Mouse (Mus musculus): ENCODE results near the gene Pcnx. TPM values are rescaled to one million over a fixed set of nuclear protein-coding genes. Genes with fewer than 3 reads are reported as not detected.

The Pcnx gene
- polyA plus RNA-seq, 2 experiments: 0.71 to 2.4 TPM

GRCm38 (mm10) chr12:81817126-81817505, 42.7 kb upstream of the Pcnx start:
- 35% methylated on average over 6 of the region's 6 CpGs for WGBS (ENCODE audit: insufficient replicate concordance)
- ATAC-seq (ENCODE audit: insufficient read depth) (no peak), DNase-seq (ENCODE audit: low read depth in 3 of 3, low spot score in 3 of 3) (no peak)
- no peak overlapping the region for H3K4me2 ChIP-seq (ENCODE audit: low read depth)
- peaks cover 0 to 3% of the 10 kb centered on the region in 2 experiments; a peak in 1 of 4 replicates for H3K4me1 ChIP-seq (replicated peaks; ENCODE audit: control insufficient read depth in 2 of 2, insufficient read depth in 2 of 2, low read length in 1 of 2)
- H3K4me3 ChIP-seq (ENCODE audit: insufficient read depth in 1 of 2, low read depth in 2 of 2, low read length in 2 of 2): no peak overlapping the region
- H3K36me3 ChIP-seq (replicated peaks; ENCODE audit: control insufficient read depth, insufficient read depth, low read depth): no peaks in the 10 kb centered on the region
- H3K9me3 ChIP-seq (ENCODE audit: control insufficient read depth, low read length): no peaks in the 10 kb centered on the region
- H3K9ac ChIP-seq (replicated peaks): no peak overlapping the region
- H3K27ac ChIP-seq: no peak overlapping the region
- no peak for TF ChIP-seq EP300 (IDR thresholded peaks at IDR 0.05; ENCODE audit: low read depth)
- no peak for TF ChIP-seq CTCF (IDR thresholded peaks at IDR 0.05; ENCODE audit: low read depth)
- H3K27me3 ChIP-seq (ENCODE audit: control insufficient read depth, insufficient read depth, low read length): no peaks in the 10 kb centered on the region

- DNase-seq (ENCODE audit: low read depth in 3 of 3, low spot score in 3 of 3) (no peak), ATAC-seq (ENCODE audit: insufficient read depth) (no peak)
- Histone ChIP-seq H3K27ac (no peak overlapping the region), H3K4me1 (replicated peaks; ENCODE audit: control insufficient read depth in 2 of 2, insufficient read depth in 2 of 2, low read length in 1 of 2) (peaks cover 0 to 3% of the 10 kb centered on the region in 2 experiments; a peak in 1 of 4 replicates), H3K9ac (replicated peaks) (no peak overlapping the region), H3K36me3 (replicated peaks; ENCODE audit: control insufficient read depth, insufficient read depth, low read depth) (no peaks in the 10 kb centered on the region), H3K4me2 (ENCODE audit: low read depth) (no peak overlapping the region), H3K4me3 (ENCODE audit: insufficient read depth in 1 of 2, low read depth in 2 of 2, low read length in 2 of 2) (no peak overlapping the region), H3K27me3 (ENCODE audit: control insufficient read depth, insufficient read depth, low read length) (no peaks in the 10 kb centered on the region), H3K9me3 (ENCODE audit: control insufficient read depth, low read length) (no peaks in the 10 kb centered on the region)
- 54% methylated on average over 4 of the region's 4 CpGs for WGBS (ENCODE audit: insufficient replicate concordance)
- TF ChIP-seq EP300 (IDR thresholded peaks at IDR 0.05; ENCODE audit: low read depth): no peak
- no peak for TF ChIP-seq CTCF (IDR thresholded peaks at IDR 0.05; ENCODE audit: low read depth)
Measured at GRCm38 (mm10) chr12:81820700-81821099, 39.1 kb upstream of the Pcnx start.

GRCm38 (mm10) chr12:81822176-81822575, 37.6 kb upstream of the Pcnx start:
- no peak overlapping the region for H3K4me3 ChIP-seq (ENCODE audit: insufficient read depth in 1 of 2, low read depth in 2 of 2, low read length in 2 of 2)
- DNase-seq (ENCODE audit: low read depth in 3 of 3, low spot score in 3 of 3) (no peak), ATAC-seq (ENCODE audit: insufficient read depth) (no peak)
- no peaks in the 10 kb centered on the region for H3K9me3 ChIP-seq (ENCODE audit: control insufficient read depth, low read length)
- 62% methylated on average over 4 of the region's 4 CpGs for WGBS (ENCODE audit: insufficient replicate concordance)
- TF ChIP-seq EP300 (IDR thresholded peaks at IDR 0.05; ENCODE audit: low read depth) (no peak), CTCF (IDR thresholded peaks at IDR 0.05; ENCODE audit: low read depth) (no peak)
- H3K36me3 ChIP-seq (replicated peaks; ENCODE audit: control insufficient read depth, insufficient read depth, low read depth): no peaks in the 10 kb centered on the region
- no peaks in the 10 kb centered on the region for H3K27me3 ChIP-seq (ENCODE audit: control insufficient read depth, insufficient read depth, low read length)
- H3K9ac ChIP-seq (replicated peaks): no peak overlapping the region
- no peak overlapping the region for H3K27ac ChIP-seq
- H3K4me1 ChIP-seq (replicated peaks; ENCODE audit: control insufficient read depth in 2 of 2, insufficient read depth in 2 of 2, low read length in 1 of 2): no peaks in the 10 kb centered on the region
- H3K4me2 ChIP-seq (ENCODE audit: low read depth): no peak overlapping the region

GRCm38 (mm10) chr12:81822778-81823480, 36.9 kb upstream of the Pcnx start:
- no peak overlapping the region for H3K9ac ChIP-seq (replicated peaks)
- H3K27ac ChIP-seq: no peak overlapping the region
- H3K4me2 ChIP-seq (ENCODE audit: low read depth): no peak overlapping the region
- no peak for ATAC-seq (ENCODE audit: insufficient read depth)
- H3K27me3 ChIP-seq (ENCODE audit: control insufficient read depth, insufficient read depth, low read length): no peaks in the 10 kb centered on the region
- no peaks in the 10 kb centered on the region for H3K36me3 ChIP-seq (replicated peaks; ENCODE audit: control insufficient read depth, insufficient read depth, low read depth)
- no peaks in the 10 kb centered on the region for H3K9me3 ChIP-seq (ENCODE audit: control insufficient read depth, low read length)
- no peaks in the 10 kb centered on the region for H3K4me1 ChIP-seq (replicated peaks; ENCODE audit: control insufficient read depth in 2 of 2, insufficient read depth in 2 of 2, low read length in 1 of 2)
- H3K4me3 ChIP-seq (ENCODE audit: insufficient read depth in 1 of 2, low read depth in 2 of 2, low read length in 2 of 2): no peak overlapping the region
- 48% methylated on average over 4 of the region's 4 CpGs for WGBS (ENCODE audit: insufficient replicate concordance)
- DNase-seq (ENCODE audit: low read depth in 3 of 3, low spot score in 3 of 3): no peak
- TF ChIP-seq CTCF (IDR thresholded peaks at IDR 0.05; ENCODE audit: low read depth) (no peak), EP300 (IDR thresholded peaks at IDR 0.05; ENCODE audit: low read depth) (no peak)

DNA sequence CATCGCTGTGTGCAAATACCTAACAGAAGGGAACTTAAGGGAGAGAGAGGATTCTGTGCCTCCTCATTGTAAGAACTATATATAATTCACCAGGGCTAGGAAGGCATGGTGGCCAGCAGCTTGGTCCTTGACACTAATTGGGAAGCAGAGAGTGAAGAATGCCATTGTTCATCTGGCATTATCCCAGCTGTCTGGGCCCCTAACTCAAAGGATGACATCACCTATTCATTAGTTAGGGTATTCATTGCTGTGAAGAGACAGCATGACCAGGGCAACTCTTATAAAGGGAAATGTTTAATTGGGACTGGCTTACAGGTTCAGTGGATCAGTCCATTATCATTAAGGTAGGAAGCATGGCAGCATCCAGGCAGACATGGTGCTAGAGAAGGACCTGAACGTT, 31.5 kb upstream of the Pcnx start:
- Histone ChIP-seq H3K9ac (replicated peaks) (no peak overlapping the region), H3K4me3 (ENCODE audit: insufficient read depth in 1 of 2, low read depth in 2 of 2, low read length in 2 of 2) (no peak overlapping the region), H3K36me3 (replicated peaks; ENCODE audit: control insufficient read depth, insufficient read depth, low read depth) (no peaks in the 10 kb centered on the region), H3K9me3 (ENCODE audit: control insufficient read depth, low read length) (no peaks in the 10 kb centered on the region), H3K27me3 (ENCODE audit: control insufficient read depth, insufficient read depth, low read length) (no peaks in the 10 kb centered on the region), H3K4me1 (replicated peaks; ENCODE audit: control insufficient read depth in 2 of 2, insufficient read depth in 2 of 2, low read length in 1 of 2) (no peaks in the 10 kb centered on the region), H3K27ac (no peak overlapping the region), H3K4me2 (ENCODE audit: low read depth) (no peak overlapping the region)
- DNase-seq (ENCODE audit: low read depth in 3 of 3, low spot score in 3 of 3) (no peak), ATAC-seq (ENCODE audit: insufficient read depth) (no peak)
- no peak for TF ChIP-seq EP300 (IDR thresholded peaks at IDR 0.05; ENCODE audit: low read depth)
- TF ChIP-seq CTCF (IDR thresholded peaks at IDR 0.05; ENCODE audit: low read depth): no peak
- WGBS (ENCODE audit: insufficient replicate concordance): 72% methylated on average over 2 of the region's 2 CpGs
